Mouse (Mus musculus): Measurements from ENCODE around the gene Utf1.

Gene Utf1

GRCm38 (mm10) chr7:139937138-139937537 lies 6.5 kb upstream of the Utf1 start:
- in situ Hi-C loops (cut with MboI, MseI): no loop called here

- in situ Hi-C loops (cut with MboI, MseI): no loop called here
Measured at GRCm38 (mm10) chr7:139937810-139938209, 5.8 kb upstream of the Utf1 start.

GRCm38 (mm10) chr7:139940476-139941209 lies 2.9 kb upstream of the Utf1 start:
- in situ Hi-C loops (cut with MboI, MseI): no loop called here

DNA sequence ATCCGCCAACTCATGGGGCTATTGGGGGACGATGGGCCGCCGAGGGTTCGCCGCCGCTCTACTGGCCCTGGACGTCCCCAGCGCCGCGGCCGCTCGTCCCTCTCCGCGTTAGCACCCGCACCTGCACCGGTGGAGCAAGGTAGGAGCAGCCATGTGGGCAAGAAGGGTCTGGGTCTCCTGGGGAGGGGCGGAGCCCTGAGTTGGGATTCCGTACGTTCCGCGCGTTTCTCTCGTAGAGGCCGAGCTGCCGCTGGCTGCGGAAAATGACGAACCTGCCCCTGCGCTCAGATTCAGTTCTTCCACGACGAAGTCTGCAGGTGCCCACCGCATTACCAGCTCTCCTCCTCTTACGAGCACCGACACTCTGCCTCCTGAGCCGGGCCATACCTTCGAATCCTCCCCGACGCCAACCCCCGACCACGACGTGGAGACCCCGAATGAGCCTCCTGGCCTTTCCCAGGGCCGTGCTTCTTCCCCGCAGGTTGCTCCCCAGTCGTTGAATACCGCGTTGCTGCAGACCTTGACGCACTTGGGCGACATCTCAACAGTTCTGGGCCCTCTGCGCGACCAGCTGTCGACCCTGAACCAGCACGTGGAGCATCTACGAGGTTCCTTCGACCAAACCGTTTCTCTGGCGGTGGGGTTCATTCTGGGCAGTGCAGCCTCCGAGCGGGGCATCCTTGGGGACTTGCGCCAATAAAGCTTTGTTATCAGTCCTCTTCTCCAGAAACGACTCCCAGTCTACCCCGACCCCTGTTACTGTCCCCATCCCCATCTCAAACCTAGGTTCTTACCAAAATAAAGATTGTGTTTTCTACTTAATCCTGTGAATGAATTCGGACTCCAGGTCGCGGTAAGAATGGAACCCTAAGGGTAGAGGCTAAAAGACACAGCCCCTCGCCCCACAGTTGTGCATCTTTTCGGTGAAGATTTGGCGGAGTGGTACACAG lies 977 bp downstream of the Utf1 start:
- in situ Hi-C loops (cut with MboI, MseI): no loop called here

DNA sequence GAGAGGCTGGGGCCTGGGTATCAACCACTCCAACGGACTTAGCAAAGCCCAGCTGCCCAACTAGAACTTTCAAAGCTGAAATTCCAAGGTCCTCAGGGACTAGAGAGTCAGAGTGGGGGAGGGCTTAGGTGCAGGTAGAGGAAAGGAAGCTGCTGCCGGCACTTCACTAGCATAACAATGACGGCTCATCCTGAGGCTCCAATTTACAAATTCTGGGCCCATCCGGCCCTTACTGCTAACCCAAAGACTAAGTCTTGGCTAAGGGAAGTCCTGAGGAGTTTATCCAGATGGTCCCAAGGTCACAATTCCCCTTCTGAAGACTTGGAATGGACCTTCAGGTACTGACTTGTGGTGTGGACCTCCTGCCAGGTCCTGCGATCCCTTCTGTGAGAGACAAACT lies 1.9 kb downstream of the Utf1 start:
- in situ Hi-C loops (cut with MboI, MseI): no loop called here

DNA sequence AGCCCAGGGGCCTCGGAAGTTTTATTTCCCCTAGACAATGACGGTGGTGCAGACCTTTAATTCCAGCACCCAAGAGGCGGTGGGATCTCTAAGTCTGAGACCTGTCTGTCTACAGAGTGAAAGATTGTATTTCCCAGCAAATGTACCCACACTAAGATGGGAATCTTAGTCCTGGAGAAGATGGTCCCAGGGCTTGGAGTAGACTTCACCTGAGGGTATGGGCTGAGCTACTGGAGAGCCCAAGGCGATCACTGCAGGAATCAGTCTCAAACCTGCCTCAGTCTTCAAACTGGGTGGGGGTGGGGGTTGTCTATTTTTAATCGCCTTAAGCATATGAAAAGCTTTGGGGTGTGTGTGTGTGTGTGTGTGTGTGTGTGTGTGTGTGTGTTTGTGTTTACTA lies 2.4 kb downstream of the Utf1 start:
- in situ Hi-C loops (cut with MboI, MseI): no loop called here

DNA sequence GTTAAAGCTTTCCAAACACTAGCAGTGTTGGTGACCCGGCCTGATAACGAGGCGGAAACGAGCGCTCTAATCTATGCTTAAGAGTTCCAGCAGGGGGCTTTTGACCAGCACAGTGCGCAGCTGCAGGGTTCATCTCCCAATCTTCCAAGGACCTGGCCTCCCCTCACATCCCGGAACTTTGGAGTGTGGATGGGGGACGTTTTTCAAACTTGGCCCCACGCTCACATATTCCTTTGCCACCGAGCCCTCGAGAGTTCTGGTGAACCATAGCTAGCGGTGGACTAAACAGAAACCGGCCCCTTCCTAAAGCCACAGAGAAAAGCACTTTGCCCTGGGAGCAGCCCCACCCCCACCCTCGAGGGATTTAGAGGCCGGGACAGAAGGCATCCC lies 6.3 kb downstream of the Utf1 start:
- in situ Hi-C loops (cut with MboI, MseI): no loop called here

- in situ Hi-C loops (cut with MboI, MseI): no loop called here
Measured at GRCm38 (mm10) chr7:139950283-139950971, 6.8 kb downstream of the Utf1 start.

- in situ Hi-C loops (cut with MboI, MseI): no loop called here
Measured at GRCm38 (mm10) chr7:139951079-139951478, 7.5 kb downstream of the Utf1 start.

DNA sequence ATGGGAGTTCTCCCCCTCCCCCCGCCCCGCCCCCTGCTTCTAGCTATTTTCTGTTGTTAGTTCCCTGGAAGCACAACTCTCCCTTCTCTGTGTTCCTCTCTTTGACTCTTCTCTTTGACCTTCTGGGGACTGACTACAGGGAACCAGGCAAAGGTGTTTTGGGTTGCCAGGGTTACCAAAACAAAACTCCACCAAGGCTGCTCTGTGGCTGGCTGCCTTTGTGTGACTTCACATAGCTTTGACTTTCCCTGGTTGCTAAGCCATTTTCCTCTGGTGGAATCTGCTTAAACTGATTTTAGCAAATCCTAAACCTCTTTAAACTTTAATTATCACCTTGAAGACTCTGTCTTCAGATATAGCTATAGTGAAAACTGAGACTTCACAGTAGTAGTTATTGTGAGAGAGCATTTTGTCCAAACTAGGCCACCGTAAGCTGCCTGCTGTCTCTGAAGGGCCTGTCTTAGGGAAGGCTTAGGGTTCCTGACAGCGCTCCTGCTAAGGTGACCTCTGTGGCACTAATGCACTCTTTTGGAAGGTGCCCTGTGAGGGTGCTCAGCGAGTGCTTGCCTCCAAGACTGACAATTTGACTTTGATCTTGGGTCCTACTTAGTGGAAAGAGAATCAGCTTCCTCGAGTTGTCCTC lies 8.5 kb downstream of the Utf1 start:
- in situ Hi-C loops (cut with MboI, MseI): no loop called here

- in situ Hi-C loops (cut with MboI, MseI): no loop called here
Measured at GRCm38 (mm10) chr7:139955505-139955904, 11.9 kb downstream of the Utf1 start.

GRCm38 (mm10) chr7:139956658-139957057 lies 13.1 kb downstream of the Utf1 start:
- in situ Hi-C loops (cut with MboI, MseI): no loop called here

DNA sequence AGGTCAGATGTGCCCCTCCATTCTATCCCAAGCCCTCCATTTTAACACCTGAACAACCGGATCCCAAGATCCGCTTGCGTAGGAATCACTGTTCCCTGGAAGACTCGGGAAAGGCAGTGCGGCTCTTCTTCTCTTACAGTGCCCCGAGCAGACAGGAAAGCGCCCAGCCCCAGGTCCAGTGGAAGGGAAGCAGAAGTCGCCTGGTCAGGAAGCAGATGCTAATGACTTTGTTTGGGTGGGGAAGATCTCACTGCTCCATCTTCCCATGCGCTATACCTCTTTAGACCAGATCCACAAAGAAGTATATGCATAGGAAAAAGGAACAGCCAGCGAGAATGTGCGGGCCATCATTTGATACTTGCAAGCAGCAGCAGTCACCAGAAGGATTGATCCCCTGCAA lies 13.8 kb downstream of the Utf1 start:
- in situ Hi-C loops (cut with MboI, MseI): no loop called here

DNA sequence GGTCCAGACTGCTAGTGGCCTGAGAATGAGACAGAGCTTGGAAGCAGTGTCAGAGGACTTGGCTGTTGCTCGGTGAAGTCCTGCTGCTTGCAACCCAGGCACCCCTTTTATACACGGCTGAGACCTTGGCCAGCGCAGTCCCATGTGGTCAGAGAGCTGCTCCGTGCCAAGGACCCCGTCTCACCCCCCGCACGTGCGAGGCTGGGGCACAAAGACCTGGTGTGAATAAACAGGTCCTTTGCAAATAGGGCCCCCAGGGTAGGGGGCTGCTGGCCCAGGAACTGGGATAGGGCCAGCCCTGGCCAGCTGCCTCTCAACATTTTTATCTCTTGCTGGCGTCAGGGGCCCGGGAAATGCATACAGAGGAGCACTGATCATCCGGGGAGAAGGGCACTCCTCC lies 14.4 kb downstream of the Utf1 start:
- in situ Hi-C loops (cut with MboI, MseI): no loop called here

DNA sequence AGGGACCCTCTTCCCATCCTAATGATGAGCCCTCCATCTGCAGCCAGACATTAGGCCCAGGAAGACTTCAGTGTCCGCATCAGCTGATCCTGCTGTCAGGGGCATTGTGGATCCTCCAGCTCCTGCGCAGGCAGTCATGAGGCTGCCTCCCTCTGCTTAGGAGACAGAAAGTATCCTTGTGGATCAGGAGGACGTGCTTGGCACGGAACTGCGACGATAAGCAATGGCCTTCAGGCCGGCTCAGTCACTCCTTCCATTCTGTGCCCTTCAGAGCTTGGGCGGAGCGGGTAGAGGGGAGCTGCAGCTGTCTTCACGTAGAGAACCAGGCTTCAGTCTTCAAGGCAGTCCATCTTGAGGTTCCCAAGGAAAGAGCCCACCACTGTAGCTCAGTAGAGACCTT lies 17.6 kb downstream of the Utf1 start:
- in situ Hi-C loops (cut with MboI, MseI): no loop called here

- in situ Hi-C loops (cut with MboI, MseI): no loop called here
Measured at GRCm38 (mm10) chr7:139963814-139964213, 20.2 kb downstream of the Utf1 start.

DNA sequence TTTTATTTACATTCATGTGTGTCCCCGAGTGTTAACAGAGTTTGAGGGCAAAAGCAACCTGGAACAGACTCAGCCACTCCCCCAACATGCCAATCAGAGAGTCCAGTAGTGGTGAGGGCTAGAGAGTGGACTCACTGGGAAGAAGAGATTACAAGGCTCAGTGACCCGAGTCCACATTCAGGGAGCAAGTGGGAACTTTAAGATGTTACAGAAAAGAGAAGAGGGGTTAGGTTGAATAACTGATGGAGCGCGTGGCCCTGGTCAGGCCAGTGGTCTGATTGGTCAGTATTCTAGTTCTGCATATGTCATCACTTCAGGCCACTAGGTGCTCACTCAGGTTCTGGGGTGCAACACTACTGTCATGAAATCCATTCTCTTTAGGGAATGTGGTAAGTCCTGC lies 23.6 kb downstream of the Utf1 start:
- in situ Hi-C loops (cut with MboI, MseI): no loop called here

DNA sequence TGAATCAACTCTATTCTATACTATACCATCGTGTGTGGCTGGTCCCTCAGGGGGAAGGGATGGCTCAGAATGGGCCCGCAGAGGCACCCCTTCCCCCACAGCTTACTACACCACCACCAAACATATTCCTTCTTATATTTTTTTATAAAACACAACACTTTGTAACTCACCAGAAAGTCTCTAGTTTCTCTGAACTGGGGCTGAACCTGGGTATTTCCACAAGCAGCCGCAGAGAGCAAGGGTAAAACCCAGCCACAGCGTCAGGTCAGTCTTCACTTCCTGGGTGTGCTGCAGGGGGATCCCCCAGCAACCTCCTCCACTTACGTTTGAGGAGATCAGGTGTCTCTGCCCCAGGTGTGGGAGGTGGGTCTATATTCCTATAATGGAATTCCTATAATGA lies 24.8 kb downstream of the Utf1 start:
- in situ Hi-C loops (cut with MboI, MseI): no loop called here

DNA sequence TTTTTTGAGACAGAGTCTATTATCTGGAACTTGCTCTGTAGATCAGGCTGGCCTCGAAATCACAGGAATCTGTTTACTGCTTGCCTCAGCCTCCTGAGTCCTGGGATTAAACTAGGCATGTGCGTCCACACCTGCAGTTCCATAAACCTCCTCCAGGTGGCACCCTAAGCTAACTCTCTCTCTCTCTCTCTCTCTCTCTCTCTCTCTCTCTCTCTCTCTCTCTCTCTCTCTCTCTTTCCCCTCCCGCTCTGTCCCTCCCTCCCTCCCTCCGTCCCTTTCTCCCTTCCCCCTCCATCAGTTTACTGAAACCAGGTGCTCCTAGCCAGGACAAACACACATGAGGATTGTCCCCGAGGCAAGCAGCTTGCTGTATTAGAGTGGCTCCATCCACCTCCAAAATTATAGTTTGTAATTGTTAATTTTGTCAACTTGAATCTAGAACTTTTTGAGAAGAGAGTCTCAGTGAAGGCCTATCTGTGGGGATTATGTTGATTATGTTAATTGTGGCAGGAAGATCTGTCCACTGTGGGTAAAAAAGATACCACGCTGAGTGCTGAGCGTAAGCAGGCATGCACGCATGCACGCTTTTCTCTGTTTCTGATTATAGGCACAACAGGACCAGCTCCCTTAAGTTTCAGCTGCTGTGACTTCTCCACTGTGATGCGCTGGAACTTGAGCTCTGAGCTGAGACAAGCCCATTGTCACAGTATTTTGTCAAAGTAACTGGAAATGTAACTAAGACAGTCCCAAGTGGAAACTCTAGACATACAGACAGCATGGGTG lies 25.9 kb downstream of the Utf1 start:
- in situ Hi-C loops (cut with MboI, MseI): loop anchor here (10.0 kb wide), 1 partner anchor 95 kb away; no protein-coding TSS in a partner anchor

GRCm38 (mm10) chr7:139970216-139970919 lies 26.8 kb downstream of the Utf1 start:
- in situ Hi-C loops (cut with MboI, MseI): loop anchor here (10.0 kb wide), 1 partner anchor 94 kb away; no protein-coding TSS in a partner anchor
